Mouse (Mus musculus): ENCODE measurements at regions not wholly inside any gene's neighbourhood (a gene's known extent, or its start where the extent isn't known, plus 50 kb on each side); places are given as distances from the start of the nearest gene placed in this dataset.

DNA sequence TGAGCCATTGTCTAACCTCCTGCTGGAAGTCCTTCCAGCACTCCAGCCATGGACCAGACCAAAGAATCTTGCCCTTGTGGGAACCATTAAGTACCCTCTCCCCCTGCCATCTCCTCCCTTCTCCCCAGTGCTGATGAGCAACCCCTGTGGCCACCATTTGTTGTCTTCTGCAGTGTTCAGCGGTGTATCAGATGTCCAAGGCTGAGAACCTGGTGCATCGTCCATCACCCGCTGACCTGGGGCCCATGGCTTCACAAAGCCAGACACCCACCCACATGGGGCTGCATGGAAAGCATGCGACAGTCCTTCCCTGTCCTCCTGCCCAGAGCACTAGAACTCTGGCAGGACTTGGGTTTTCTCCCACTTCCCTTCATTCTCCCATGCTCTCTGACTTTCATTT is 1596.7 kb downstream of the D3Ertd751e start:
- no peak for DNase-seq (ENCODE audit: low read depth, low spot score)

- DNase-seq (ENCODE audit: low read depth, low spot score): no peak
Measured at GRCm38 (mm10) chr3:43342928-43343327, 1600.5 kb downstream of the D3Ertd751e start.

DNA sequence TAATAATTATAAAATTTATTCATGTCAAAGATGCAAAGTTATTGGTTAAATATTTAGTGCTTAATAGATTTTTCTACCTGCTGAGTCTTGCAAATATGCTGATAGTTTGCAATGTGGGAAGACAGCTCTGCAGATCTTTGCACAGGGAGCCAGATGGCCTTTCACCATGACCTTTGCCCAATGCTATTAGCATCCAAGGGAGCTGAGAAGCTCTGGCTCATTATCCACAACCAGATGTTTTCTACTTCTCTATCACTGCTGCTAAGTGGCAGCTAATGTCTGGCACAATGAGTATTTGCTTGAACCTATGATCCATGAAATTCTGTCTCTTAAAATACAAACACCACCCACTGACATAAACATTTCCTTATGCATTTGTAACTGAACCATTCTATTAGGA is 1610.4 kb downstream of the D3Ertd751e start:
- peak; percentile 49 for DNase-seq (ENCODE audit: low read depth, low spot score)

GRCm38 (mm10) chr3:43358511-43358910 is 1616.1 kb downstream of the D3Ertd751e start:
- DNase-seq (ENCODE audit: low read depth, low spot score): no peak

GRCm38 (mm10) chr3:43399893-43400292 is 1657.5 kb downstream of the D3Ertd751e start:
- DNase-seq (ENCODE audit: low read depth, low spot score): no peak

- DNase-seq (ENCODE audit: low read depth, low spot score): no peak
Measured at GRCm38 (mm10) chr3:43424886-43425285, 1682.5 kb downstream of the D3Ertd751e start.

DNA sequence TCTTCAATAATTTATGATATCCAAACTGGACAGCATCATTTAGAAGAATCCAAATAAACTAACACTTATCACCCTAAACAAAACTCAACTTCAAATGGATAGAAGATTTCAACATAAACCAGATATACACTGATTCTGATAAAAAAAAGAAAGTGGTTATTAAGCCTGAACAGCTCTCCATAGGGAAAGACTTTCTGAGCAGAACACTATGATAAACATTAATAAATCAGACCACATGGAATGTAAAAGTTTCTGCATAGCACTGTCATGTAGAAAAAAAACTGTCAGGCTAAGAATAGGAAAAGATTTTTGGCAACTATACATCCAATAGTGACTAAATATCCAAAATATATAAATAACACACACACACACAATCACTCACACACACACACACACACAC is 1684.3 kb downstream of the D3Ertd751e start:
- DNase-seq (ENCODE audit: low read depth, low spot score): no peak

GRCm38 (mm10) chr3:43461541-43462109 is 1719.2 kb downstream of the D3Ertd751e start:
- DNase-seq (ENCODE audit: low read depth, low spot score): no peak
